Mouse (Mus musculus) granulocyte monocyte progenitor cell, adult 5-6 weeks (primary cell): ENCODE data around the gene Snd1. TPM values are rescaled to one million over a fixed set of nuclear protein-coding genes. Genes with fewer than 3 reads are reported as not detected.
"Not testable (repeated sequence)": the region's sequence is repeated elsewhere in the genome, so short reads cannot be mapped to it uniquely, and the experiment has no call there.

Experiments used
- ATAC-seq: replicated peaks from 2 replicates; pipeline ENCODE4 v1.8.0; 2016; ENCODE audit warnings: mild to moderate bottlenecking, moderate TSS enrichment, inconsistent platforms; ENCODE audit not compliant: poor library complexity, severe bottlenecking
- total RNA-seq, 2 experiments: library from RNA; stranded (forward) in 1 of 2; stranded (reverse) in 1 of 2; fragments of 200-712, 200-1000 nt in 1 of 2; fragments of >200 nt in 1 of 2; fragmentation: Nextera tagmentation in 1 of 2; gene quantifications; 2 replicates each; pipeline ENCODE4 v1.2.3; 2014 to 2017

The Snd1 gene
- total RNA-seq, 2 experiments from 2014 or later: 139 to 188 TPM

GRCm38 (mm10) chr6:28923091-28923824, 448.3 kb downstream of the Snd1 start:
- ATAC-seq: no peak

GRCm38 (mm10) chr6:28923837-28924236, 448.9 kb downstream of the Snd1 start:
- ATAC-seq: no peak

GRCm38 (mm10) chr6:28927987-28928386, 453.0 kb downstream of the Snd1 start:
- not testable (repeated sequence) for ATAC-seq

GRCm38 (mm10) chr6:28929169-28929803, 454.3 kb downstream of the Snd1 start:
- ATAC-seq: 0 out of 2 replicates have a peak, but pooled peaks have one; percentile 40

- ATAC-seq: no peak
Observed at GRCm38 (mm10) chr6:28931234-28931633, 456.3 kb downstream of the Snd1 start.

- ATAC-seq: no peak
Observed at GRCm38 (mm10) chr6:28931636-28932327, 456.8 kb downstream of the Snd1 start.

- no peak for ATAC-seq
Observed at GRCm38 (mm10) chr6:28932328-28932937, 457.5 kb downstream of the Snd1 start.

GRCm38 (mm10) chr6:28935736-28936135, 460.8 kb downstream of the Snd1 start:
- ATAC-seq: no peak

GRCm38 (mm10) chr6:28947254-28947653, 472.3 kb downstream of the Snd1 start:
- no peak for ATAC-seq

GRCm38 (mm10) chr6:28949269-28949668, 474.3 kb downstream of the Snd1 start:
- ATAC-seq: peak; percentile 87

- ATAC-seq: peak; percentile 79
Observed at GRCm38 (mm10) chr6:28955581-28955980, 480.6 kb downstream of the Snd1 start.

GRCm38 (mm10) chr6:28957486-28957885, 482.5 kb downstream of the Snd1 start:
- ATAC-seq: no peak

- no peak for ATAC-seq
Observed at GRCm38 (mm10) chr6:28963178-28963577, 488.2 kb downstream of the Snd1 start.

GRCm38 (mm10) chr6:28965264-28965663, 490.3 kb downstream of the Snd1 start:
- ATAC-seq: no peak

GRCm38 (mm10) chr6:28969615-28970014, 494.7 kb downstream of the Snd1 start:
- ATAC-seq: no peak

GRCm38 (mm10) chr6:28970711-28971110, 495.8 kb downstream of the Snd1 start:
- no peak for ATAC-seq

- ATAC-seq: no peak
Observed at GRCm38 (mm10) chr6:28974498-28974897, 499.6 kb downstream of the Snd1 start.

GRCm38 (mm10) chr6:28975106-28975505, 500.2 kb downstream of the Snd1 start:
- no peak for ATAC-seq

- ATAC-seq: no peak
Observed at GRCm38 (mm10) chr6:28978031-28978430, 503.1 kb downstream of the Snd1 start.

GRCm38 (mm10) chr6:28978881-28979280, 503.9 kb downstream of the Snd1 start:
- ATAC-seq: no peak

GRCm38 (mm10) chr6:28979586-28979985, 504.6 kb downstream of the Snd1 start:
- ATAC-seq: no peak
